Mouse (Mus musculus) liver, embryonic 14.5 days (tissue): ENCODE results near the gene Capzb.

Experiments used
- CTCF ChIP-seq: IDR thresholded peaks from 2 replicates; pipeline ENCODE4 v1.5.1; 2016; ENCODE audit warnings: antibody characterized with exemption, low read depth, control low read depth
- EP300 ChIP-seq: IDR thresholded peaks from 2 replicates; pipeline ENCODE4 v1.6.1; 2016; ENCODE audit warnings: antibody characterized with exemption, low read depth

- TF ChIP-seq EP300 (no peak), CTCF (peak; percentile 98)
These were observed 94.6 kb downstream of the Capzb start for GRCm38 (mm10) chr4:139287122-139287863.
